Mouse (Mus musculus) heart, embryonic 16.5 days (tissue): Measurements from ENCODE around the gene Serpinb8. TPM values are rescaled to one million over a fixed set of nuclear protein-coding genes. Genes with fewer than 3 reads are reported as not detected.

Source experiments
- ATAC-seq: fragments of 200-750 bp; cut with Nextera tagmentation; replicated peaks from 2 replicates; pipeline ENCODE4 v1.8.0; 2017; ENCODE audit warnings: moderate number of reproducible peaks; ENCODE audit not compliant: insufficient read depth, low FRiP score; ENCODE audit errors: extremely low read depth
- H3K27ac ChIP-seq: fragments of 300-500 bp; sonication (generic); 2 replicates; pipeline ENCODE4 v1.5.1; 2014; ENCODE audit warnings: mild to moderate bottlenecking, low read length, control low read depth, moderate library complexity
- H3K27me3 ChIP-seq: fragments of 300-500 bp; sonication (generic); 2 replicates; pipeline ENCODE4 v1.6.1; 2014; ENCODE audit warnings: low read length, mixed read lengths; ENCODE audit not compliant: control insufficient read depth, insufficient read depth
- H3K36me3 ChIP-seq: fragments of 300-500 bp; sonication (generic); 2 replicates; pipeline ENCODE4 v1.6.1; 2014; ENCODE audit not compliant: control insufficient read depth, insufficient read depth
- H3K4me1 ChIP-seq: fragments of 300-500 bp; sonication (generic); 2 replicates; pipeline ENCODE4 v1.6.1; 2014; ENCODE audit warnings: low read length, mixed read lengths; ENCODE audit not compliant: control insufficient read depth, insufficient read depth
- H3K4me2 ChIP-seq: fragments of 300-500 bp; sonication (generic); 2 replicates; pipeline ENCODE4 v1.6.1; 2014; ENCODE audit warnings: low read depth, mild to moderate bottlenecking, control low read depth, low read length
- H3K4me3 ChIP-seq: fragments of 300-500 bp; sonication (generic); 2 replicates; pipeline ENCODE4 v1.5.1; 2014; ENCODE audit warnings: mild to moderate bottlenecking, control low read depth, low read length
- H3K9ac ChIP-seq: fragments of 300-500 bp; sonication (generic); 2 replicates; pipeline ENCODE4 v1.6.1; 2014; ENCODE audit warnings: low read length, control low read depth
- H3K9me3 ChIP-seq: fragments of 300-500 bp; sonication (generic); replicated peaks from 2 replicates; pipeline ENCODE4 v1.6.1; 2016; ENCODE audit warnings: low read length; ENCODE audit not compliant: control insufficient read depth
- WGBS: fragments of 180-500 bp; shearing (Covaris S2); extraction: QIAGEN DNeasy Blood & Tissue Kit; methylation state at CpG from one replicate; pipeline ENCODE4 v1.1.7; 2014; 5-methylcytosine and 5-hydroxymethylcytosine counted together
- polyA plus RNA-seq: library from polyadenylated mRNA; unstranded; fragments of >200 nt; fragmentation: Nextera tagmentation; extraction: Ambion mirVana; gene quantifications from 2 replicates; pipeline ENCODE4 v1.2.1, GENCODE M21; 2015

The Serpinb8 gene
- polyA plus RNA-seq, 1 experiment from 2014 or later: 4.2 TPM

DNA sequence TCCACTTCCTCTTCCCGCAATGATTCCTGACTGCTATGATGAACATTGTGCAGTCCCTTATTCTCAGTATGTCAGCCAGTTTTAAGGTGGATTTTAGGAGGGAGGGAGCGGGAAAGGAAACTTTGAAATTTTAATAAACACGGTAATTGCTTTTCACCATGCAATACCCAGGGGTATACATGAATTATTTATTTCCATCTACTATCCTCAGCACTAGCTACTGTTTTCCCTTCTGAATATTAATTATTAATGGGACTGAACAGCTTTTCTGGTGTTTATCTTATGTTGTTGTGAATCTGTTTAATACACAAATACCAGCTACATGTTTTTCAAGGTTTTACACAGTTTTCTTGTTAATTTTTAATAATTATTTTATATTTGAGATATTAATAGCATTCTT lies 4.9 kb upstream of the Serpinb8 start:
- H3K4me2 ChIP-seq: no peak overlapping the region
- 83% methylated on average over 3 of the region's 3 CpGs for WGBS
- no peak for ATAC-seq

GRCm38 (mm10) chr1:107586196-107586595 lies 3.6 kb upstream of the Serpinb8 start:
- H3K4me1 ChIP-seq: peaks cover 10% of the 10 kb centered on the region
- no peak overlapping the region for H3K27ac ChIP-seq
- no peak overlapping the region for H3K4me2 ChIP-seq
- no peaks in the 10 kb centered on the region for H3K27me3 ChIP-seq
- no peak for ATAC-seq
- H3K9ac ChIP-seq: no peak overlapping the region
- H3K9me3 ChIP-seq: no peaks in the 10 kb centered on the region
- WGBS: 71% methylated on average over 3 of the region's 3 CpGs
- no peak overlapping the region for H3K4me3 ChIP-seq
- H3K36me3 ChIP-seq: no peaks in the 10 kb centered on the region

More for the DNA sequence above, 4.9 kb upstream of the Serpinb8 start:
- H3K9me3 ChIP-seq: no peaks in the 10 kb centered on the region
- H3K36me3 ChIP-seq: no peaks in the 10 kb centered on the region
- no peak overlapping the region for H3K9ac ChIP-seq
- H3K4me3 ChIP-seq: no peak overlapping the region
- H3K4me1 ChIP-seq: peaks cover 2% of the 10 kb centered on the region
- no peaks in the 10 kb centered on the region for H3K27me3 ChIP-seq
- no peak overlapping the region for H3K27ac ChIP-seq

- peaks cover 12% of the 10 kb centered on the region for H3K4me1 ChIP-seq
- no peaks in the 10 kb centered on the region for H3K27me3 ChIP-seq
- no peaks in the 10 kb centered on the region for H3K9me3 ChIP-seq
- H3K9ac ChIP-seq: no peak overlapping the region
- H3K4me3 ChIP-seq: no peak overlapping the region
- no peak for ATAC-seq
- H3K4me2 ChIP-seq: no peak overlapping the region
- no peak overlapping the region for H3K27ac ChIP-seq
- no peaks in the 10 kb centered on the region for H3K36me3 ChIP-seq
These were observed 1.6 kb upstream of the Serpinb8 start for GRCm38 (mm10) chr1:107588206-107588605.

DNA sequence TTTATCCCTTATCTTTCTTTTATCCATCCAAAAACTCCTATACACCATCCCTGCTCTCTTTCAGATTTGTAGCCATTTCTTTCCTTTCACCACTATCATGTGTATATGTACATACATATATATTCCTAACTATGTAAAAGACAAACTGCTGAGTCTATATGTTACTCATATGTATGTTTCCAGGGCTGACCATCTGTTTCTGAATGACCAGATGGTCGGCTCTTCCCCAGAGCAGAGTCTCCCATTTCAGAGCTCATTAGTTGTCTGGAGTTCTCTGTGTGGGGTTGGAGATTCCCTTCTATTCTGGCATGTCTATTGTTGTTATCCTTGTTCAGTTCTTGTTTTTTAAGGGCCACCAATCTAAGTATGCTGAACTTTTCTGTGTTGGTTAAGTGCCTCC lies 1.2 kb upstream of the Serpinb8 start:
- H3K27ac ChIP-seq: no peak overlapping the region
- H3K4me2 ChIP-seq: no peak overlapping the region
- no peaks in the 10 kb centered on the region for H3K27me3 ChIP-seq
- whole genome bisulfite sequencing: 76% methylated on average over 1 of the region's 1 CpGs
- ATAC-seq: no peak
- H3K9ac ChIP-seq: no peak overlapping the region
- no peaks in the 10 kb centered on the region for H3K9me3 ChIP-seq
- peaks cover 12% of the 10 kb centered on the region for H3K4me1 ChIP-seq
- no peak overlapping the region for H3K4me3 ChIP-seq
- H3K36me3 ChIP-seq: no peaks in the 10 kb centered on the region

DNA sequence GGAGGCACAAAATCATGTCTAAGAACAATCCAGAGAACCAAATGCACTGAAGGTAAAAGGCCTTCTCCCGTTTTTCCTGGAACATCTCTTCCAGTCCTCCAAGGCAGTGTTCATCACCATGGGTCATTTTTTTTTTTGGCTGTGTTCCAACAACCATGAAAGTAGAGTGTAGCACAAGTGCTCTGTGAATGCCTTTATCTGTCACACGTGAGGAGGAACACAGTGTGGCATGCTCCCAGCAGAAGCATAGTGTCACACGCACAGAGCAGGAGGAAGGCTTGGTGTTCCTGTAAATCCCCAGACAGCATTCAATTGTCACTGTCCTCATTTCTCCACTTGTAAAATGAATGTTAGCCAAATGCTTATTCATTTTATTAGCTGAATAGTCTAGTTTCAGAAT lies 2.8 kb downstream of the Serpinb8 start:
- H3K9me3 ChIP-seq: no peaks in the 10 kb centered on the region
- H3K4me2 ChIP-seq: no peak overlapping the region
- no peaks in the 10 kb centered on the region for H3K36me3 ChIP-seq
- H3K27me3 ChIP-seq: no peaks in the 10 kb centered on the region
- H3K4me3 ChIP-seq: no peak overlapping the region
- peak; percentile 75; the same call in 1 of the 2 replicates for ATAC-seq
- 24% methylated on average over 3 of the region's 3 CpGs for WGBS
- H3K4me1 ChIP-seq: peaks cover 12% of the 10 kb centered on the region
- no peak overlapping the region for H3K27ac ChIP-seq
- H3K9ac ChIP-seq: no peak overlapping the region

GRCm38 (mm10) chr1:107593469-107593868 lies 3.7 kb downstream of the Serpinb8 start:
- Histone ChIP-seq H3K4me2 (no peak overlapping the region), H3K27ac (no peak overlapping the region), H3K36me3 (no peaks in the 10 kb centered on the region), H3K4me1 (peaks cover 12% of the 10 kb centered on the region), H3K9me3 (no peaks in the 10 kb centered on the region), H3K9ac (no peak overlapping the region), H3K4me3 (no peak overlapping the region), H3K27me3 (no peaks in the 10 kb centered on the region)
- WGBS: 54% methylated on average over 2 of the region's 2 CpGs
- no peak for ATAC-seq

DNA sequence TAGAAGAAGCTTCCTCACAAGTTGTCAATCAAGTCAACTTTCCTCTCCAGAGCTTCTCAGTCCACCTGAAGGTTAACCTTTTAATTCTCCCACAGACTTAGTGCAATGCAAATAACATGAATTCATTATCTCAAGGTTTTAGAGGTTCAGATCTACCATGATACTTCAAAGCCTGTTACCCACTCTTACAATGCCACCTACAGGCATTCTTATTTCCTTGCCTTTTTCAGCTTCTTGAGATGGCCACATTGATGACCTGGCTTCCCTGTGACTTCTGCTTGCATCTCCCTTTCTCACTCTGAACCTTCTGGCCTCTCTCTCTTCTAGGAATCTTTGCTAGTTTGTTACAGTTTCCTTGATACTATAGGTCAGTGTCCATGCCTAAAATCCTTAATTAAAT lies 7.1 kb downstream of the Serpinb8 start:
- ATAC-seq: no peak
- Histone ChIP-seq H3K4me1 (peaks cover 2% of the 10 kb centered on the region; the same call in 1 of the 2 replicates), H3K27ac (no peak overlapping the region), H3K9me3 (no peaks in the 10 kb centered on the region), H3K27me3 (no peaks in the 10 kb centered on the region), H3K36me3 (no peaks in the 10 kb centered on the region), H3K4me2 (no peak overlapping the region), H3K4me3 (no peak overlapping the region), H3K9ac (no peak overlapping the region)

DNA sequence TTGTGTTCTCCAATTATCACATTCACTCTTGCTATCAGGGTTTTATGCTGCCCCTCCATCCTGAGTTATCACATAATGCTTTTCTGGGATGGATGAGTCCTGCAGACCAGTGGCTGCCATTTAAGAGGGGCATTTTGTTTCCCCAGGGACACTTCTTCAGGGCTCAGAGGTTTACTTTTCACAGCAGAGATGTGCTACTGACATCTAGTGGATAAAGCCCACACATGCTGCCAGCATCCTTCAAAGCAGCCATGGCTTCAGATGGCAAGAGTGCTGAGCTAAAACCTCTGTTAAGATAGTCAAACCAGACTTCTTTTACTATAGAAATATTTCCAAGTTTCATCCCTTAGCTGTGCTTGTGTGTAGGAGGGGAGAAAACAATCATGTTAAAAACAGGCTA lies 8.7 kb downstream of the Serpinb8 start:
- Histone ChIP-seq H3K36me3 (no peaks in the 10 kb centered on the region), H3K4me2 (no peak overlapping the region), H3K4me3 (no peak overlapping the region), H3K9ac (no peak overlapping the region), H3K4me1 (no peaks in the 10 kb centered on the region), H3K9me3 (no peaks in the 10 kb centered on the region), H3K27ac (no peak overlapping the region), H3K27me3 (no peaks in the 10 kb centered on the region)
- ATAC-seq: no peak

GRCm38 (mm10) chr1:107608942-107609341 lies 19.1 kb downstream of the Serpinb8 start:
- Histone ChIP-seq H3K9me3 (no peaks in the 10 kb centered on the region), H3K4me1 (peaks cover 2% of the 10 kb centered on the region; the same call in 1 of the 2 replicates), H3K4me2 (no peak overlapping the region), H3K27ac (no peak overlapping the region), H3K27me3 (no peaks in the 10 kb centered on the region), H3K36me3 (no peaks in the 10 kb centered on the region), H3K9ac (no peak overlapping the region), H3K4me3 (no peak overlapping the region)
- 49% methylated on average over 1 of the region's 1 CpGs for WGBS
- ATAC-seq: no peak

DNA sequence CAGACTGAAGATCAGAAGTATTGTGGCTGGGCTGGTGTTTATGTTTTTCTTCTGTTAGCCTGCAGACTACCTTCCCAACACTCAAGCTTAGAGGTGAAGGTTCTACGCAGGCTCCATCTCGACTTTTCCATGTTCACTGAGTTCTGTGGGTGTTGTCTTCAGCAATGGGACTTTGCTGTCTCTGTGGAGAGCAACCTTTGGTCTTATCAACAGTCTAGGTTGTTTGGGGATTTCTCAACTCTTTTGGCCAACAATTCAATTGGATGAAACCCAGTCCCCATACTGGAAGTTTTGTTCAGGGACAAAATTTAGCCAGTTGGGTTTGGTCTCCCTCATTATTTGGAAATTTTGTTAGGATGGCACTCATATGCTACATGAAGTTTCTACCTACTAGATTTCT lies 24.3 kb downstream of the Serpinb8 start:
- no peak overlapping the region for H3K4me3 ChIP-seq
- WGBS: 81% methylated on average over 2 of the region's 2 CpGs
- no peaks in the 10 kb centered on the region for H3K9me3 ChIP-seq
- H3K4me1 ChIP-seq: no peaks in the 10 kb centered on the region
- ATAC-seq: no peak
- H3K27me3 ChIP-seq: no peaks in the 10 kb centered on the region
- H3K27ac ChIP-seq: no peak overlapping the region
- no peaks in the 10 kb centered on the region for H3K36me3 ChIP-seq
- H3K4me2 ChIP-seq: no peak overlapping the region
- H3K9ac ChIP-seq: no peak overlapping the region
